Mouse (Mus musculus) cerebellum, adult 8-10 months (tissue): ENCODE data around the gene Pld6.

Experiments
- DNase-seq: peaks from one replicate; pipeline ENCODE4 v3.0.0; 2022

Gene Pld6

DNA sequence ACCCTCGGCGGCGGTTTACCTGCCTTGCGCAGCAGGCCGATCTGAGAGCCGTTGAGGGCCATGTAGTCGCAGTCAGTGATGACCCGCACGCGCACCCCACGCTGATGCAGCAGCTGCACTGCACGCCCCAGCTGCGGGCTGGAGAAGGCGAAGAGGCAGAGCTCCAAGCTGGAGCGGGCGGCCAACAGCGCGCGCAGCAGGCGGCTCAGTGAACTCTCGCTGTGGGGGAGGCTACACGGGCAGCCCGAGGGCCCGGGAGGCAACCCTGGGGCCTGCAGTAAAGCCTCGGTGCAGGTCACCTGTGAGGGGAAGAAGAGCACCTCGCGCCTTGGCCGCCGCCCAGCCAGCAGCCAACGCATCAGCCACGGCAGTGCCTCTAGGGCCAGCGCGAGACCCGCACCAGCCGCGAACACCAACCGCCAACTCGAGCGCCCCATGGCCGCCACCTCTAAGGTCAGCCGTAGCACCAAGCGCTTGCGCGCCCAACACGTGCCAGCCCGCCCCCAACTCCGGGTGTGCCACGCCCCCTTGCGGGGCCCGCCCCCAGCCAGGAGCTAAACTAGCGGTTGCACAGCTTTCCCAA, at the start of gene Pld6:
Pld6 (minus strand) TSS at position 447 of the 583 bp plus-strand sequence.
- no peak for DNase-seq

DNA sequence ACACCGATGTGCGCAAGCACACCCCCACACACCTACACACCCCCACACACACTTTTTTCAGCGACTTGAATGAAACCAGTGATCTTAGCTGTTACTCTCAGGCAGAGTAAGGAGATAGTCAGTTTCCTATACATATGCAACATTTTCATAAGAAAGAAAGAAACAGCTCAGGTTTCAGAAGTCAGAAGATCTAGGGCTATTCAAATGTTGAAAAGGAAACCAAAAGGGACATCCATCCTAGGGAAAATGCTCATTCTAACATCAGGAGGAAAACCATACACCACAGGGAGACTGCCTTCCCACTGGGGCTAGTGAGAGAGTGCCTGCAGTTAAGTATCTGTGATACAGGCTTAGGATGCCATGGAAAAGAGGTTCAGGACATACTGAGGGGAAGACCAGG, 34.2 kb upstream of the Pld6 start:
- no peak for DNase-seq

DNA sequence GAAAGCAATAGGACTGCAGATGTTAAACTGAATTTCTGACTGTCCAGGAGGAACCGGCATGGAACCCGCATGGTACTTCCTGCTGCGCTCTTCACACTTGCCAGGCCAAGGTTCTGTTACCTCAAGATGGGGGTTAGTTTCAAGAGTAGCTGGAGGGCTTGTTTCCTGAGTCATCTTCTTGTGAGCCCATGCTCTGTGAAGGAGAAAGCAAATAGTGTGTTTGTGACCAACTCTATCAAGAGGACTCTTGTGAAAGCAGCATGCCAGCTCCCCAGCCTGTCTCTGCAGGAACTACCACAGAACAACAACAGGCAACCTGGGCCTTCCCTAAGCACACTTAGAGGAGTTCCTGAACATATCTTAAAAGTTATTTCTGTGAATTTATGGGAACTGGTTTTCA, 30.5 kb upstream of the Pld6 start:
- DNase-seq, result no peak

DNA sequence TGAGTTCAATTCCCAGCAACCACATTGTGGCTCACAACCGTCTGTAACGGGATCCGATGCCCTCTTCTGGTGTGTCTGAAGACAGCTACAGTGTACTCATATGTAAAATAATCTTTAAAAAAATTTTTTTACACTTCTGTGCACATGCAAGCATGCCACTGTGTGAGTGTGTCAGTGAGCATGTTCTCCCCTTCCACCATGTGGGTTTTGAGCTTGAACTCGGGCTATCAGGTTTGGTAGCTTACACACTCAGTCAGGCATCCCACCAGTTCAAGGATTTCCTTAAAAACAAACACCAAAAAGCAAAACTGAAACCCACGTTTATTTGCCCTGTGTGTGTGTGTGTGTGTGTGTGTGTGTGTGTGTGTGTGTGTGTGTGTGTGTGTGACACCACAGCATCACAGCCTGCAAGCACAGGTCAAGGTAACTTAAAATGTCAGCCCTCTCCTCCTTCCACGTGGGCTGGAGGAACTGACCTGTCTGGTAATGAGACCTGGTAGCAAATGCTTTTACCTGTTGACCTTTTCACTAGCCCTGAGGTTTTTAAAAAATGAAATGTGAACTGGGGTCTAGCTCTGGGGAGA, 28.1 kb upstream of the Pld6 start:
- DNase-seq, result no peak

DNA sequence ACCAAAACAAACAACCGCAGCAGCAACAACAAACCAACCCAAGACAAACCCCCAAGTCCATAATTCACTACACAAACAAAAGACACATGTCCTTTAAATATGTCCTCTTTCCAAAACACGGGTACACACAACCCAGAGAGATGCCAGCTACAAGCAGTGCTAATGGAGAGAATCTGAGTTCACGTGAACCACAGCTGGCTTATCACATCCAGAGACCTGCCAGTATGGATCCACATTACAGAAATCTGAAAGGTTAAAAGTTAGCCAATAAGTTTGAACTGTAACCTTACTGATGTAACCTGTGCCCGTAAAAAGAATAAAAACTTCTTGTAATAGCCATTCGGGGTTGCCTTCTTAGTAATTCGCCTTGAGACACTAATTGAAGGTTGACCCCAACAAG, 27.5 kb upstream of the Pld6 start:
- no peak for DNase-seq

DNA sequence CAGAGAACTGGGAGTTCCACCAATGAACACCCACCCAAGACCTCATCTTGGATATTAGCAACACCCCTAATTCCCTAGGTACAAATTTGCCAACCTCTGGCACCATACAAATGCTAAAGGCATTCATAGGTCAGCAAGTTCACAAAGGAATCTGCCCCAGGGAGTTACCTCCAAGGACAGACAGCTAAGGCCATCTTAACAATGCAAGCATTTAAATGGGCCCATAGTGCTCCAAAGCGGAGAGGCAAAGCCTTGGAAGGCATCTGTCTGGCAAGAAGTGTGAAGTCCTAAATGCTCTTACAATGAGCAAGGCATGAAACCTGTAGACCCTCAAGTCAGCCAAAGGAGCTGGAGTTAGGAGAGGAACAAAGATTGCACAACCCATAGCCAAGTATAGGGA, 26.9 kb upstream of the Pld6 start:
- DNase-seq, result no peak

DNA sequence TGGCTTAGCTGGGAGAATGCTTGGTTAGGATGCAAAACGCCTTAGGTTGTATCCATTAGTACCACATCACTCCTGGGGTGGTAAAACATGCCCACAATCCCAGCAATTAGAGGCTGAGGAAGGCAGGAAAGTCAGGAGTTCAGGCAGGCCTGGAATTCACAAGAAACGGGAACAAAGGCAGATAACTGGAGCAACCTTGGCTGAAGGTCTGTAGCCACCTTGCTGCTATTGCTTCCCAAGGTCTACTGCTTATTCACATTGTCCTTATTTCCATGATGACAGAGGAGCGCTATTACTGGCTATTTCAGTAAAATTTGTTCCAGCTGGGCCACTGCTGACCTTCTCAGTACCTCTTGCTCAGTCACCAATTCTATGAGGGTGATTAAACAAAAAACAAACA, 25.8 kb upstream of the Pld6 start:
- DNase-seq, result no peak

DNA sequence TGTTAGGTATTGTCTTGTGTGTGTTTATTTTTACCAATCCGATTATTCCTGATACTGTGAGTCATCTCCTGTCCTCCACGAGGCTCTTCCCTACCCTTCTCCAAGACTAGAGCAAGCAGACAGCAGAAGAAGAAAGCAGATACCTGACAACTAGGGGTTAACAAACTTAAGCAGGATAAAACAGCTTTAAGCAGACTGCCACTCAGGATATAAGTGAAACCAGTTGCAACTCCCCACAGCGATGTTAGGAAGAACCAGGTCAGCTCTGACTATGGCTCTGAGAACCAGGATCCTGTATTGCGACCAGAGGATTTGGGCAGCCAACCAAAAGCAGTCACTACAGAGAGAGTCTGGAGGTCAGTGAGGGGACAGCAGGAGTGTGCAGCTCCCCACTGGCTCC, 23.8 kb upstream of the Pld6 start:
- no peak for DNase-seq

DNA sequence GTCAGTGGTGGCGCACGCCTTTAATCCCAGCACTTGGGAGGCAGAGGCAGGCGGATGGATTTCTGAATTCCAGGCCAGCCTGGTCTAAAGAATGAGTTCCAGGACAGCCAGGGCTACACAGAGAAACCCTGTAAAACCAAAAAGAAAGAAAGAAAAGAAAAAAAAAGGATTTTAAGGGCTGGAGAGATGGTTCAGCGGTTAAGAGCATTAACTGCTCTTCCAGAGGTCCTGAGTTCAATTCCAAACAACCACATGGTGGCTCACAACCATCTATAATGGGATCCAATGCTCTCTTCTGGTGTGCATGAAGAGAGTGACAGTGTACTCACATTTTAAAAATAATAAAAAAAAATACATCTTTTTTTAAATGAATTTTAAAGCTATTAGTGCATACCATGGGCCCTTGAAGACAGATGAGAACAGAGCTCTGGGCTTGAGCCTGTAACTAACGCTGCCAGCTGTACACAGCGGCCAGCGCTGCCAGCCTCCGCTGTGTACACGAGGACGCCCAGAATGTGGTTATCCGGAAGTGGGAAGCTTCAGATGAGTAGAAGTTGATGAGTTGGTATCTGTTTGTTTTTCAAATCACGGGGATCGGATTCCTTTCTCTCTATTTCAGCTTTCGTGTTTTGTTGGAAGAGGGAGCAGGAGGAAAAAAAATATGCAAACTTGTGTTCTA, 23.2 kb upstream of the Pld6 start:
- no peak for DNase-seq

DNA sequence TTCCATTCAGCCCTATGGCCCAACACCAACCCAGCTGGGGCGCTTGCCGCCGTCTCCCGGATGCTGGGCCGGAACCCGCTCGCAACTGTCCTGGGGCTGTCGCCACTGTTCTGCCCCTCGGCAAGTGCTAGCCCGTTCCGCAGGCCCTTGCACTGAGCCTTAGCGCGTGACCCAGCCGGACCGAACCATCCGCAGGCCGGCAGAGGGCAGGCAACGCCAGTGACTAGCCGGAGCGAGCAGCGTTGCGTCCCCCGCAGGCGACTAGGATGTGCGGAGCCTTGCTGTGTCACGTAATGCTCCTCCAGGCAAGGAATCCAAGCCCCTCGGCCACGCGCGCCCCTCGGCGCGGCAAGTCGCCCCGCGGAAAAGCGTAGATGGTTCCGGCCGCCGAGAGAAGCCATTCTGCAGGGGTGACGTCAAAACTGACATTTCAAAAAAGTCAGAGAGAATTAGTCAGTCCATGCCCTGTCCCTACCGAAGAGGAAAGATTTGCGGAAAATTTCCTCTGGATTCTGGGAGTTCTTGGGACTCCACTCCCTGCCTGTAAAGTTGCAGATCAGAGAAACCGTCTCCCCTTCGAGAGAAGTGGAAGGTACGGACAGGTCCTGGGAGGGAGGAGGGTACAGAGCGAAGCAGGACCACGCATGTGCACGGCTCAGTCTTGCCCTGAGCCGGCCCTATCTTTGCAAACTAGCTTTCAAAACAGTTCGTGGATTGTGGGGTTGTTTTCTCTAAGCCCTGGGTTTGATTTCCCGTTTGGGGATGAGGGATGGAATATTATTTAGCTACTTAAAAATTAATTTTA, 22.4 kb upstream of the Pld6 start, which contains the start of gene Flcn:
Flcn (minus strand) TSS at position 347 of the 805 bp plus-strand sequence.
- DNase-seq, result peak; percentile 88

DNA sequence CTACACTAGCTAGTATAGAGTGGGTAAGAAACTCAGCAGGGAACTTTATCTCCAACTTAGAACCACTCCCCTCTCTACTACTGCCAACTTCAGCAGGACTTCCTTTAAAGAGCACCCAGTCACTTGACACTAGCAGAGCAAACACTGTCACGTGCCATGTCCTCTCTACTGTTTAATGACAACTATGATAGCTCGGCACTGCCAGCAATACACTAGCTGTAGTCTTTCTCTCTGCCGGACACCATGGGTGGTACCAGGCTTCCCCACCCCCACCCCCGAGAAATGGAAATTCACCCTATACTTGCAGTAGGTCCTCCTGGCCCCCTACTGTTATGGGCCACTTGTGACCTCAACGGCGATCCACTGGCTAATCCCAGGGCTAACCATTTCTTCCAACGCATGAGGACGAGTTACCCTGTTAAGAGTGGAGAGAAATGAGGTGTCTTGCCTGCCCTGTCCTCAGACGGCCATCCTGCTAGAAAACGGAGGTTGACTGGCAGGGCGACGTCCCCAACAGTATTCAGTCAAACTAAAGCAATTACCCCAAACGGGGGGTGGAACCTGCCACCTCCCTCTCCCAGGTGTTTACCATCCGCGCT, 21.7 kb upstream of the Pld6 start:
- no peak for DNase-seq

DNA sequence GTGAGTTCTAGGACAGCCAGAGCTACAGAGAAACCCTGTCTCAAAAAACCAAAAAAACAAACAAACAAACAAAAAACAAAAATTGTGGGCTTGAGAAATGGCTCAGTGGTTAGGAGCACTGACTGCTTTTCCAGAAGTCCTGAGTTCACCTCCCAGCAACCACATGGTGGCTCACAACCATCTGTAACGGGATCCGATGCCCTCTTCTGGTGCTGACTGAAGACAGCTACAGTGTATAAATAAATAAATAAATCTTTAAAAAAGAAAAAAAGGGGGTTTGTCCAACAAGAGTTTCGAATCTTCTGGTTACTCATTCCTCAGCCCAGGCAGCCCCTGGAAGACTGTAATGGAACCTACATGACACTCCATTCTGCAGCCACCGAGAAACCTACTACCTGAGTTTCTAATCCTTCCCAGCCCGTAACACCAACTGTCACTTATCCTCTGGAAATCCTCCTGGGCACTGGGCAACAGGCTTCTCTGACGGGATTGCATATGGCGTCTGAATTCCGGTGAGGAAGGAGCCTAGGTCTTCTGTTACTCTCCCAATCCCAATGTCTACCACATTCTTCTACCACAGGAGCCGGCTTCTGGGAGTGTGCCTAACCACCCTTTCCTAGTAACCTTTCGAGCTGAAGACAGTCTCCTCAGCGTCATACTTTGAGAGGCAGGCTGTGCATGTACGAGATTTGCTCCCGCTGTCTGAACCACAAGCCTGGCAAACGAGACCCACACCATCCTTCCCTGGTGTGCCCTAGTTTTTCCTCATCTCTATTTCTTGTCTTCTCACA, 20.9 kb upstream of the Pld6 start:
- no peak for DNase-seq

DNA sequence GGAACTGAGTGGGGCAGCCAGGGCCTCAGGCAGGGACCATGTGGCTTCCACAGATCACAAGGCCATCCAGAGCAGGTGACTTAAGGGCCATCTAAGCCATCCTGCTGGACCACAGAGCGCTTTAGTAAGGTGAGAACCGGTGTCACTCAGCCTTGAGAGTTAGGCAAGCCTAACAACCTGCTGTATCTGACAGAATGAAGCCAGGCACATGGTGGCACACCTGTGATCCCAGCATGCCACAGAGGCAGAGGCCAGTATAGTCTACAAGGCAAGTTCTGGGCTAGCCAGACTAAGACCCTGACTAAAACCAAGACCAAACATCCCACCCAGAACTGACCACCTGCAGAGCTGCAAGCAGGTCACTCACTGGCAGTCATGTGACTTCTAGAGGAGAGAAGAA, 18.2 kb upstream of the Pld6 start:
- no peak for DNase-seq

DNA sequence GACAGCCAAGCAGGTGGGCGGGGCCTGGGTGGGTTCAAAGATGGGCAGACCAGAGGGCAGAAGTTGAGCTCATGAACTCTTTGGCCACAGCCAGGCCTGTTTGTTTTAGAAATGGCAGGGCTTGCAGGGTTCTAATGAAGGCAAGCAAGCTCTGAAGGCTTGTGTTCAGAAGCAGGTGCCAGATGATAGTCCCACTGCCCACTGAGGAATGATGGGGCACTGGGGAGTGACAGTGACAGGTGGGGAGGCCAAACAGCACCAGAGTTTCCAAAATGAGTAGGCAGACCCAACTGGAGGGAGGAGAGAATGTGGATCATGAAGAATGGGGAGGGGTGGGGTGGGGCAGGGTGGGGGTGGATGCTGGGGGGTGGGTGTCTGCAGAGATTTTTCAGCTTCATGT, 17.8 kb upstream of the Pld6 start:
- DNase-seq, result no peak

DNA sequence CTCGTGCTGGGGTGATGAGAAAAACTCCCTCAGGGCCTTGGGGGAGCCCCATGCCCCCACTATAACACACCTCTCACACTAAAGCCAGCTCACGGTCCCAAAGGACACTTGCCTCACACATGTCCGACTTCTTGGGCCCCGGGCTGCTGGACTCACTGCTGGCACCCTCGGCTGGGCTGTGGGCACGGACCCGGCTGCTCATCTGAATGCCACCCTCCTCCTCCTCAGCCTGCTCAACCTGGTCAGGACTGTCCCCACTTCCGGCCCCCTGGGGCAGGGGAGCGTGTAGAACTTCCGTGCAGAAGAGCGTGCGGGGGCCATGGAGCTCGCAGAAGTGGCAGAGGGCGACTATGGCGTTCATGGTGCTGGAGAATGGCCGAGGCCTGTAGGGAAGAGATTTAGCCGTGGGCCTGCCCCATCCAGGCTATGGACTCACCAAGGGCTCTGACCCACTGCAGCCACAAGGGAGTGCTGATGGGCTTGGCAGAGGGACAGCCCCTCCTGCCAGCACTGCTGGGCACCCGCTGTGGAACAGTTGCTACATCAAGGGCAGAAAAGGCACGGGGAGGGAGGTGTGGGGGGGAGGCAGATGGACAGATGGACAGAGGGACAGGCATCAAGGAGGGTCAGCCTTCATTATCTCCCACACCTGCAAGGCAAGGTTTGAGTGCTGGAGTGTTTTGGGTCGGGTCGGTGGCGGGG, 17.1 kb upstream of the Pld6 start:
- DNase-seq, result peak; percentile 73

DNA sequence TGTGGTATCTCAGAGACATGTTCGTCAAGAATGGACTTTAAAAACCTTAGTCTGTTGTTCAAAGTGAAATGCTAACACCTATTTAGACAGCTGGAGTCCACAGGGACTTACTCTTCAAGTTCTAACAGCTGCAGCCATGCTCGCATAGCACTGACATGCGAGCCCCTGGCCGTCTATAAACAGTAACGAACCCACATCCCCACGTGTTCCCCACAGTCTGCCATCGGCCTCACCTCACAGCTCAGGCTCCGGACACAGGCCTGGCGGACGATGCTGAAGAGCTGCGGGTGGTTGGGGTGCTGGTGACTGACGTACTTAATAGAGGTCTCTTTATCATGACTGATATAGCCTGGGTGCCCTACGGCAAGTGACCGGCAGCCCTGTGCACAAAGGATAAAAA, 16.1 kb upstream of the Pld6 start:
- no peak for DNase-seq

DNA sequence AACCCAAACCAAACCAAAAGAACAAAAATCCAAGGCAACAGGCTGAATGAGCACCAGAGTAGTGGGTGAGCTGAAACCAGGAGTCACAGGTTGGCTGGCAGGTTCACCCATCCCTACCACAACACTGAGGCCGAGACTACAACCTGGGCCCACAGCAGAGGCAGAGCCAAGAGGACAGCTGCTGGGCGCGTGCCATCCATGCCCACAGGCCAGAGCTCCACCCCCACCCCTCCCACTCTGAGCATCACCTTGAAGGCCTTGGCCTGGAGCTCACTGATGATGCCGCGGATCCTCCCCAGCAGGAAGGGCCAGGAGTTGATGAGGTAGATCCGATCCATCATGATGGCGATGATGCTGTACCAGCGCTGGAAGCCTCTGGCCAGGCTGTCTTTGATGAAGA, 14.4 kb upstream of the Pld6 start:
- no peak for DNase-seq

DNA sequence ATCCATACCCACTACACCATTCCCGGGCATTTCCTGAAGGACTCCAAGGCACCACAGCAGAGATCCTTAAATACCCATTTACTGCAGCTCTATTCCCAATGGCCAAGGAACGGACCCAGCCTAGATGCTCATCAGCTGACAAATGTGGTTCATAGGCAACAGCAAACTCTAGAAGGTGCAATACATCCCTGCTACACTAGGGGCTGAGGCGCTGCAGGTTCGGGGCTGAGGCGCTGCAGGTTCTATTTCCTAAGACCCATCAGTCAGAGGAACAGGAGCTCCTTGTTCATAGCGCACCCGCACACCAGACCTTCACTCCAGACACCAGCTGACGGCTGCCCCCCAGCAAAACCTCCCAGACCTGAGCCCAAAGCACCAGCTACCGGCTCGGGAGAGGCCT, 13.0 kb upstream of the Pld6 start:
- no peak for DNase-seq

DNA sequence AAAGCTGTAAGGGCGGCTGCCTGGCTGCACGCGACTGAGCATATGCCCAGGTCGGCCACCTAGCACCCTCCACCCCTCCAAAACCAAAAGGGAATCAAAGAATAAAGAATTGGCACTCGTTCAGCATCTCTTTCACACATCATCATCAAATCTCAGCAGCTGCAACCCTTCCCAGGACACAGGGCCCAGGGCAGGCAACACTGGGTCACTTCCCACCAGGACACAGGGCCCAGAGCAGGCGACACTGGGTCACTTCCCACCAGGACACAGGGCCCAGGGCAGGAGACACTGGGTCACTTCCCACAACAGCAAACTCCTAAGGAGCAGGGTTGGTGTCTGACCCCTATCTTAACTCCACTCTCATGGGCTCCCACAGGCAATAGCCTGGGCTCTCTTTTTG, 5.9 kb upstream of the Pld6 start:
- no peak for DNase-seq

DNA sequence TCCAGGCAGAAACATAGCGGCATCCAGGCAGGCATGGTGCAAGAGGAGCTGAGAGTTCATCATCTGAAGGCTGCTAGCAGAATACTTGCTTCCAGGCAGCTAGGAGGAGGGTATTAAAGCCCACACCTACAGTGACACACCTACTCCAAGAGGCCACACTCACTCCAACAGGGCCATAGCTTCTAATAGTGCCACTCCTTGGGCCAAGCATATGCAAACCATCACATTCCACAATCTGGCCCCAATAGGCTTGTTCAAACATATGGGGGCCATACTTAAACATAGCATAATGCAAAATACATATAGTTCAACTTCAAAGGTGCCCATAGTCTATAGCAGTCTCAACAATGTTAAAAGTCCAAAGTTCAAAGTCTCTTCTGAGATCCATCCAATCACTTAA, 1.9 kb upstream of the Pld6 start:
- no peak for DNase-seq

DNA sequence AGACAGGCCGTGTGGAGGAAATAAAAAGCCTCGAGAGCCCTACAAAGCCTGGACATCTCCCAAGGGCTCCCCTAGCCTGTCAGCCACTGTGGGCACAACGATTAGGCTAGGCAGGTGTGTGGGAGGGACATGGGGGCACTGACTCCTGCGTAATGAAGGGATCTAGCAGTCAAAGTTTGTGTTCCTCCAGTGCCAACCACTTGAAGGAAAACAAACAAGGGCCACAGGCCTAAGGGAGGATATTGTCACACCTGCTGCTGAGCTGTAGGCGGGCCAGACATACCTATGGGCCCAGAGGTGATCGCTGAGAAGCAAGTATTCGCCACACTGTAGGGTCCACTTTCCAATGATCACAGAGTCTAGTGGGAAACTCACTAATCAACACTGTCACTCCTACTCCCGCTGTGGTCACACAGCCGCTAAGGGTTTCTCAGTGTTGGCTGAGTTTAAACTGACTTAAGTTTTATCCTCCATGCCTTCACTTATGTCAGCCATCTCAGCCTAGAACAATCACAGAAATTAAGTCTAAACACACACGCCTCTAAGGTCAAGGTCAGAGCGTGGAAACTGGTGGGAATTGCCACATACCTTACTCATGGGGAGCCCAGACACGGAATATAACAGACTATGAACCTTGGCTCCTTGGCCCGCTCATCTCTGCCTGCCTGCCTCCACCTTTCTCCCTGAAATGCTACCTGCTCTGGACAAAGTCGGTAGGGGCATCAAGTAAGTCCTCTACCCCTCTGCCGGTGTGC, 824 bp downstream of the Pld6 start:
- DNase-seq, result no peak
